Mouse (Mus musculus): ENCODE measurements around the gene Grid1.

Gene Grid1

GRCm38 (mm10) chr14:35115913-35116312 lies 296.0 kb downstream of the Grid1 start:
- no peak for DNase-seq (ENCODE audit: low spot score in 2 of 2)

- DNase-seq (ENCODE audit: low spot score in 2 of 2), result no peak
Observed at GRCm38 (mm10) chr14:35120089-35120488, 300.2 kb downstream of the Grid1 start.

DNA sequence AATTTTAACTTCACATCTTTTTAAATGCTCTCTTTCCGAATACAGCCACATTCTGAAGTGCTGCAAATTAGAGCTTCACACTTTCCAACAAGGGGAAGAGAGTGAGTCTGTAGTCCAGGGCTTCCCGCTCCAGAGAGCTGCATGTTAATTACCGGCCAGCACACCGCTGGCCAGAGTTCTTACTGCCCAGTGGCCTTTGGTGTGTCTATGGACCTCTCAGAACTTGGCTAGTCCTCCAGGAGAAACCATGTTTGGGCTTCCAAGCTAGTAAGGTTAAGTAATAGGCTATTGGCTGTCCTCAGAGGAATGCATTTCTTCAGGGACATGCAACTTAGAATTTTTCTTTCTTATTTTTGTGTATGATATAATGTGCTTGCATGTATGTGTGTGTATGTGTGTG lies 301.0 kb downstream of the Grid1 start:
- DNase-seq (ENCODE audit: low spot score in 2 of 2), result no peak

DNA sequence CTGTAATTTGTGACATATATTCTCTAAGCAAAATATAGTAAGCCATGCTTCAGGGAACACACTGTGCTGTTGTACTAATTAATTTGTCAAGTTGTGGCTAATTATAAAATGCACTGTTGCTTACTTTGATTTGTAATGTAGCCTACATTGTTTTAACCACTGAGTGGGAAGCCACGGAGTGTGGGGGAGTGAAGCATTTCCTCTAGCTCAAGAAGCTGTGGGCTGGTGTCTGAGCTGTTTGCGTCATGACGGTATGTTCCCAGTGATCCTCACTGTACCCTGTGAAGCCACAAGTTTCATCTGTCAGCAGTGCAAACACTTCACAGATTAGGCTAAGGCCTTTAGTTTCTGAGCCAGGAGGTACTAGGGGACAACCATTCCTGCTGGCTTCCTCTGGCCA lies 302.2 kb downstream of the Grid1 start:
- no peak for DNase-seq (ENCODE audit: low spot score in 2 of 2)

- DNase-seq (ENCODE audit: low spot score in 2 of 2), result no peak
Observed at GRCm38 (mm10) chr14:35123260-35123875, 303.5 kb downstream of the Grid1 start.

GRCm38 (mm10) chr14:35127616-35128015 lies 307.7 kb downstream of the Grid1 start:
- no peak for DNase-seq (ENCODE audit: low spot score in 2 of 2)

GRCm38 (mm10) chr14:35135056-35135455 lies 315.1 kb downstream of the Grid1 start:
- DNase-seq (ENCODE audit: low spot score in 2 of 2), result no peak

DNA sequence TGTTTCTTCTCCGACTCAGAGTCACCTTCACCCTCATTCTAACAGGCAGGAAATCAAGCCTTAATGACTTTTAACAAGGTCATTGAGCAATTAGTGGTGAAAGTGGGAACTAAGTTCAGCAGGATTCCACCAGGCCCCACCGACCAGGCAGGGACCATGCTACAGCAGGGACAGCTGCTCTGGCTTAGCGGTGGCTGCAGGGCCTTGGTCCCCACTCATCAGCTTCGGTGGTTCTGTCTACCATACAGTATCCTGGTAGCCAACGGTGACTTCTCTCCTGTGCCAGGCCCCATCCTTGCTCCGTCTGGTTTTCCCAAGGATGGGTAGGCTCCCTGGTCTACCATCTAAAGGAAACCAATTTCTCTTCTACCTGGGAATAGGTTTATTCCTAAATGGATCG lies 318.2 kb downstream of the Grid1 start:
- no peak for DNase-seq (ENCODE audit: low spot score in 2 of 2)

DNA sequence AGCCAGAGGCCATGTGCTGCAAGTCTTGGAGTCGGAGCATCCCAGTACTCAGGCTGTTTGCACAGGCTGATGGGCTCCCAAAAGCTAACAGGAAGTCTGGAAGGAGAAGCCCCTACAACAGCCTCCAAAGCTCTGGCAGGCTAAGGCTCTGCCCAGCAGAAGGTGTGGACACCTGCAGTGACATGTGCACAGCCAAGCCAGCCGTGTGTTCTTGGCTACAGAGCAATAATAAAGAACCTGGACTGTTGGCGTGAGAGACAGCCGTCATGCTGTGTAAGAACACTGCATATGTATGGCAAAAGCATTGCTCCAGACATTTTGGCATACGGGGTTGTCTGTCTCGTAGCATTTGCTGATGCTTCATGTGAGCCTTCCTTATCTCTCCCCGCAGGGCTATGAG lies 319.9 kb downstream of the Grid1 start:
- DNase-seq (ENCODE audit: low spot score in 2 of 2), result no peak

- no peak for DNase-seq (ENCODE audit: low spot score in 2 of 2)
Observed at GRCm38 (mm10) chr14:35152450-35152849, 332.5 kb downstream of the Grid1 start.

DNA sequence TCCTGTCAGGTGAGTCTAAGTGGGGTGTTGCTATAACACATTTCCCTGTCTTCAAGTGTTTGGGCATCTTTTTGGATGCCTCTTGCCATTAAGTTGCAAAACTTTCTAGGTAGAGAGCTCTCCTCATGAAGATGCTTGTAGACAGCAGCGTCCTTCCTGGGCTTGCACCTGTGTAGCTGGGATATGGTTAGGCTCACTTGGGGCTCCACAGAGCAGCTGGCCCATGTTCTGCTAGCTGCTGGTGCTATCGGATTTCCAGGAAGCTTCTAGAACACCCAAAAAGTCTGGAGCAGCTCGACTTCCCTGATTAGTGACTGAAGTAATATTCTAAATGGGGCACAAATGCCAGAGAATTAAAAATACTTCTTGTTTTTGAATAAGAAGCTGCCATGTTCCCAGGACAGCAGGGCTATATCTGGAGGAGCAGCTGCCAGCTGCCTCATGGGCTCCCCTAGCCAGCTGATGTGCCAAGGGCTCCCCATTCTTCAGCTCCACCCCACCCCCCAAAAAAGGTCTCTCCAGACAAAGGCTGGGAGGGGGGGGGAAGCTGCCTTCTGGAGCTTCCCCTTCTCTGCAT lies 333.9 kb downstream of the Grid1 start:
- DNase-seq (ENCODE audit: low spot score in 2 of 2), result no peak

DNA sequence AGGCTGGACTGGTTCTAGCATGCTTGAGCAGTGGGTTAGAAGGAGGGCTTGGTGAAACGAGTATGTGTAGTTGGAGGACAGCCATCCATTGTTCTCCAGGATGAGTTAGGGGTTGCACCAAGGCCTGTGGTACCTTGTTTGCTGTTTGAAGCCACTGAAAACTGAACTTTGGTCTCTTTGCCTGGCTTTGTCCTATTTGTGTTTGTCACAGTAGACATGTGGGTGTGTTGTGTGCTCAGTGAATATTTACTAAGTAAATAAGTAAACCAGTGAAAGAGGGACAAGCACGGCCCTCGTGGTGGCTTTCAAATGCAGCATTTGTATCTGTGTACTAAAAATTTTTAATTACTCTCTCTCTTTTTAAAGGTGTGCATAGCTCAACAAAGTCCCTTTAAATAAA lies 334.5 kb downstream of the Grid1 start:
- DNase-seq (ENCODE audit: low spot score in 2 of 2), result no peak

- no peak for DNase-seq (ENCODE audit: low spot score in 2 of 2)
Observed at GRCm38 (mm10) chr14:35157069-35157655, 337.3 kb downstream of the Grid1 start.

GRCm38 (mm10) chr14:35159296-35159695 lies 339.4 kb downstream of the Grid1 start:
- no peak for DNase-seq (ENCODE audit: low spot score in 2 of 2)

GRCm38 (mm10) chr14:35167451-35167850 lies 347.5 kb downstream of the Grid1 start:
- no peak for DNase-seq (ENCODE audit: low spot score in 2 of 2)

DNA sequence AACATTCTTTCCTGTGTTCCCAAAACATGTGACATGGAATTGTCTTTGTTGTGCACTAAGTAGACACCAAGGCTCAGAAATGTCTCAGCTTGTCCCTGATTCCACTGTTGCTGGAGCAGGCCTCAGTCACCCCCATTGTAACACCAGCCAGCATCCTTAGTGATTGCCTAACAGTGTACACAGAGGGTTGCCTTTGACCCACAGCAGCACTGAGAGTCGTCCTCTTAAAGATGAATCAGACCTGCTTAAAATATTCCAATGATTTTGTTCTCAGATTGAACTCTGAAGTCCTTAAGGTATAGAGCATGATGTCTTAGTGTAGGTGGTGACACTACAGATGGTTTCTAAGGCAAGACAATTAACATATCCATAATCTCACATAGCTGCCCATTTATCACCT lies 354.0 kb downstream of the Grid1 start:
- DNase-seq (ENCODE audit: low spot score in 2 of 2), result no peak

- DNase-seq (ENCODE audit: low spot score in 2 of 2), result no peak
Observed at GRCm38 (mm10) chr14:35176021-35176420, 356.1 kb downstream of the Grid1 start.

DNA sequence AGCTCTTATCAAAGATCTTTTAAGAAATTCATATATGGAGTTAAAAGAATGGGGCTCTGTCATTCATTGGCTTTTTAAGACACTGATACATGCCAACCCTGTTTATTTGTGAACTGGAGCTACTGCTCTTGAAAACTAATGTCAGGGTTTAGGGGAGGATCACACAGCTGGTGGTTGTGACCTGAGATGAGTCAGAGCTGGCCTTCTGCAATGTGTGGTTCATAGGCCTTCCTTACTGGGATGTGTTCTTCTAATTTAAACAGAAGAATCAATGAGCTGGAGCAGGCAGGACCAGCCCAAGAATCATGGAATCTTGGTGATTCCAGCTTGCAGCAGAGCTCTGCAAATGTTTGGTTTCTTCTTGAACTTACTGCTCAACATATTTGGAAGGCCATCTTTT lies 359.2 kb downstream of the Grid1 start:
- DNase-seq (ENCODE audit: low spot score in 2 of 2), result no peak

DNA sequence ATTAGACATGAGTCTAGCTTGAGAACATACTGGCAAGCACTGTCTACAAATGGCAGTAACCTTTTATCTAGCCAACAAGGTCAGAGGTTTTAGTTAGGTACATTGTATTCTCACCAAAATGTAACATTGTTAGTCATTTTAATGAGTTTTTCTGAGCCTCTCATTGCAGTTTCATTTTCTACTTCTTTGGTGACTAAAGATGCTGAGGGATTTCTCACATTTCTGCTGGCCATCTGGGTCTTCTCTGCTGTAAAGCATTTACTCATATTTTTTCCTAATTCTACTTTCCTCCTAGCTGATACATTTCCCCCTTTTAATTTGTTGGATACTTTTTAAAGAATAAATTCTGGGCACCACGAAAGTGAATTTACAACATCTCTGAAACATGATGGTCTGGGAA lies 365.5 kb downstream of the Grid1 start:
- no peak for DNase-seq (ENCODE audit: low spot score in 2 of 2)

GRCm38 (mm10) chr14:35192256-35192655 lies 372.3 kb downstream of the Grid1 start:
- DNase-seq (ENCODE audit: low spot score in 2 of 2), result no peak

- no peak for DNase-seq (ENCODE audit: low spot score in 2 of 2)
Observed at GRCm38 (mm10) chr14:35197371-35197770, 377.5 kb downstream of the Grid1 start.

- no peak for DNase-seq (ENCODE audit: low spot score in 2 of 2)
Observed at GRCm38 (mm10) chr14:35198447-35198846, 378.5 kb downstream of the Grid1 start.

GRCm38 (mm10) chr14:35198899-35199298 lies 379.0 kb downstream of the Grid1 start:
- no peak for DNase-seq (ENCODE audit: low spot score in 2 of 2)

DNA sequence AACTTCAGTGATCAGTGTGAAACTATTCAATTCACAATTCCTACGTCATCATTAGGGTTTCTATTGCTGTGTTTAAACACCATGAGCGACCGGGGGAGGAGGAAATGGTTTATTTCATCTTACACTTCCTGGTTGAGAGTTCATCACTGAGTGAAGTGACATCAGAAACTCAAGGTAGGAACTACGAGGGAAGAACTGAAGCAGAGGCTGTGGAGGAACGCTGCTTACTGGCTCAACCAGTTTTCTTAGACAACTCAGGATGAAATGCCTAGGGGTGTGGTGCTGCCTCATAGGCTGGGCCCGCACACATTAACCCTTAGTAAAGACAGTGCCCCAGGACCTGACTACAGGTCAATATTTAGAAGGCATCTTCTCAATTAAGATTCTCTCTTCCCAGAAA lies 389.5 kb downstream of the Grid1 start:
- DNase-seq (ENCODE audit: low spot score in 2 of 2), result no peak

All from natural killer cell, adult 2 months (primary cell).